Mouse (Mus musculus) E14TG2a.4 (cell line): ENCODE results near the gene Ptpn6.

Experiments used
- CTCF ChIP-seq: conservative IDR thresholded peaks from 2 replicates; pipeline ENCODE4 v1.5.1; 2014; ENCODE audit warnings: low read length
- POU5F1 ChIP-seq: IDR thresholded peaks from 2 replicates; pipeline ENCODE4 v1.6.1; 2014; ENCODE audit warnings: low read length, borderline replicate concordance

DNA sequence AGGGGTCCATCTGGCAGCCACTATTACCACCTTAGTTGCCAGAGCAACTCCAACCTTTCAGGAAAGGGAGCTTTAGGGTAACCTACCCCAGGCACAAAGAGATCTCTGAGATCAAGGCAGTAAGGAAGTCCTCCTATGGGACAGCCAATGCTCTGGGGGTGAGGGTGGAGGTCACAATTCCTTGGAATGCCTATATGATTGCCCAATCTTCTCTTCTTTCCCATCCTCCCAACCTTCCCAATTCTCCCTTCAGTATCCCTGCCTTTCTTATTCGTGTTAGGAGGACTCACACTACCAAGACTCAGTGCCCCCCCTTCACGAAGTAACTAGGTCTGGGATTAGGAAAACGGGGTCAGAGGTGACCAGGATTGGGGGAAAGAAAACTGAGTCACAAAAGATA, 16.8 kb upstream of the Ptpn6 start:
- TF ChIP-seq CTCF (no peak), POU5F1 (no peak)
